Mouse (Mus musculus): ENCODE data around the gene Otud4. TPM values are rescaled to one million over a fixed set of nuclear protein-coding genes. Genes with fewer than 3 reads are reported as not detected.

Otud4 gene
- total and polyA plus RNA-seq, 2 experiments from 2014 or later, result 8.8 to 32.7 TPM

- no peak for TF ChIP-seq CTCF (IDR thresholded peaks at IDR 0.05; ENCODE audit: low read depth)
- no peak for TF ChIP-seq EP300 (IDR thresholded peaks at IDR 0.05; ENCODE audit: low read depth)
- no peak for ATAC-seq (ENCODE audit: insufficient read depth, low read depth)
- H3K27ac ChIP-seq (ENCODE audit: low read depth), result no peak overlapping the region
Observed at GRCm38 (mm10) chr8:79723308-79723707, 83.9 kb downstream of the Otud4 start.

GRCm38 (mm10) chr8:79724589-79724988, 85.2 kb downstream of the Otud4 start:
- whole genome bisulfite sequencing, result 63% methylated on average over 3 of the region's 3 CpGs
- no peaks in the 10 kb centered on the region for H3K4me1 ChIP-seq (ENCODE audit: control insufficient read depth, insufficient read depth)
- no peak for DNase-seq (ENCODE audit: low spot score)

More at GRCm38 (mm10) chr8:79723308-79723707, 83.9 kb downstream of the Otud4 start:
- H3K36me3 ChIP-seq (replicated peaks; ENCODE audit: control insufficient read depth, insufficient read depth, low read length), result peaks cover 22% of the 10 kb centered on the region
- H3K4me2 ChIP-seq (ENCODE audit: low read depth, low read length), result no peak overlapping the region
- H3K9ac ChIP-seq (replicated peaks; ENCODE audit: low read depth, low read length), result no peak overlapping the region
- no peaks in the 10 kb centered on the region for H3K9me3 ChIP-seq (replicated peaks; ENCODE audit: control insufficient read depth, low read length)
- H3K4me1 ChIP-seq (ENCODE audit: control insufficient read depth, insufficient read depth), result no peaks in the 10 kb centered on the region
- DNase-seq (ENCODE audit: low spot score), result no peak
- H3K27me3 ChIP-seq (ENCODE audit: control insufficient read depth, insufficient read depth, low read length), result no peaks in the 10 kb centered on the region
- H3K4me3 ChIP-seq (ENCODE audit: low read depth, low read length), result no peak overlapping the region

More at GRCm38 (mm10) chr8:79724589-79724988, 85.2 kb downstream of the Otud4 start:
- H3K4me3 ChIP-seq (ENCODE audit: low read depth, low read length), result no peak overlapping the region
- peaks cover 23% of the 10 kb centered on the region for H3K36me3 ChIP-seq (replicated peaks; ENCODE audit: control insufficient read depth, insufficient read depth, low read length)
- no peaks in the 10 kb centered on the region for H3K27me3 ChIP-seq (ENCODE audit: control insufficient read depth, insufficient read depth, low read length)
- ATAC-seq (ENCODE audit: insufficient read depth, low read depth), result no peak
- no peak overlapping the region for H3K4me2 ChIP-seq (ENCODE audit: low read depth, low read length)
- no peak overlapping the region for H3K9ac ChIP-seq (replicated peaks; ENCODE audit: low read depth, low read length)
- H3K9me3 ChIP-seq (replicated peaks; ENCODE audit: control insufficient read depth, low read length), result no peaks in the 10 kb centered on the region
- no peak for TF ChIP-seq EP300 (IDR thresholded peaks at IDR 0.05; ENCODE audit: low read depth)
- TF ChIP-seq CTCF (IDR thresholded peaks at IDR 0.05; ENCODE audit: low read depth), result no peak
- H3K27ac ChIP-seq (ENCODE audit: low read depth), result no peak overlapping the region

Other genes starting within 250 kb of the Otud4 start
- gene Smad1, start 240.1 kb upstream of the Otud4 start, total RNA-seq (2014; rRNA removed; ENCODE audit: low replicate concordance), result 22.8 and 31.5 TPM in 2 replicates
- gene Smad1, start 240.1 kb upstream of the Otud4 start, polyA plus RNA-seq (2015; fragmentation: Nextera tagmentation; extraction: Ambion mirVana), result 13.4 and 14.0 TPM in 2 replicates
- 48.7 and 55.0 TPM in 2 replicates for gene Abce1, start 72.1 kb downstream of the Otud4 start, total RNA-seq (2014; rRNA removed; ENCODE audit: low replicate concordance)
- gene Abce1, start 72.1 kb downstream of the Otud4 start, polyA plus RNA-seq (2015; fragmentation: Nextera tagmentation; extraction: Ambion mirVana), result 34.5 and 38.6 TPM in 2 replicates
- gene Anapc10, start 72.2 kb downstream of the Otud4 start, total RNA-seq (2014; rRNA removed; ENCODE audit: low replicate concordance), result 1.9 and 2.5 TPM in 2 replicates
- 20.9 and 23.0 TPM in 2 replicates for gene Anapc10, start 72.2 kb downstream of the Otud4 start, polyA plus RNA-seq (2015; fragmentation: Nextera tagmentation; extraction: Ambion mirVana)

All from heart, postnatal 0 days (tissue).